Mouse (Mus musculus) kidney, embryonic 15.5 days (tissue): Measurements from ENCODE around the gene Slc6a14. TPM values are rescaled to one million over a fixed set of nuclear protein-coding genes. Genes with fewer than 3 reads are reported as not detected.

Source experiments
- ATAC-seq: fragments of 200-750 bp; cut with Nextera tagmentation; replicated peaks from 2 replicates; pipeline ENCODE4 v1.8.0; 2017; ENCODE audit warnings: moderate TSS enrichment; ENCODE audit not compliant: low FRiP score
- H3K27ac ChIP-seq: fragments of 300-500 bp; sonication (generic); 2 replicates; pipeline ENCODE4 v1.5.1; 2015; ENCODE audit warnings: mild to moderate bottlenecking, inconsistent platforms
- H3K27me3 ChIP-seq: fragments of 300-500 bp; sonication (generic); 2 replicates; pipeline ENCODE4 v1.6.1; 2015; ENCODE audit warnings: inconsistent platforms
- H3K36me3 ChIP-seq: fragments of 300-500 bp; sonication (generic); 2 replicates; pipeline ENCODE4 v1.6.1; 2015; ENCODE audit warnings: inconsistent platforms
- H3K4me1 ChIP-seq: fragments of 300-500 bp; sonication (generic); 2 replicates; pipeline ENCODE4 v1.6.1; 2015; ENCODE audit warnings: inconsistent platforms
- H3K4me2 ChIP-seq: fragments of 300-500 bp; sonication (generic); 2 replicates; pipeline ENCODE4 v1.6.1; 2015; ENCODE audit warnings: moderate library complexity, mild to moderate bottlenecking, inconsistent platforms
- H3K4me3 ChIP-seq: fragments of 300-500 bp; sonication (generic); replicated peaks from 2 replicates; pipeline ENCODE4 v1.5.1; 2015; ENCODE audit warnings: mild to moderate bottlenecking, inconsistent platforms
- H3K9ac ChIP-seq: fragments of 300-500 bp; sonication (generic); 2 replicates; pipeline ENCODE4 v1.6.1; 2015; ENCODE audit warnings: mild to moderate bottlenecking, inconsistent platforms
- H3K9me3 ChIP-seq: fragments of 300-500 bp; sonication (generic); replicated peaks from 2 replicates; pipeline ENCODE4 v1.6.1; 2016; ENCODE audit warnings: inconsistent platforms
- WGBS: fragments of 180-500 bp; shearing (Covaris S2); methylation state at CpG from one replicate; pipeline ENCODE4 v1.1.7; 2015; ENCODE audit warnings: mixed read lengths; 5-methylcytosine and 5-hydroxymethylcytosine counted together
- polyA plus RNA-seq: library from polyadenylated mRNA; unstranded; fragments of >200 nt; fragmentation: Nextera tagmentation; extraction: Ambion mirVana; gene quantifications from 2 replicates; pipeline ENCODE4 v1.2.1, GENCODE M21; 2015

Slc6a14 gene
- polyA plus RNA-seq: 0.05 and 0.62 TPM in 2 replicates

GRCm38 (mm10) chrX:21714829-21715228 is at the start of gene Slc6a14:
Slc6a14 (plus strand) TSS chrX:21714896.
- 60% methylated on average over 7 of the region's 7 CpGs for WGBS
- Histone ChIP-seq H3K4me3 (no peak within 1 kb of the TSS), H3K4me2 (no peak within 1 kb of the TSS), H3K9ac (no peak within 1 kb of the TSS), H3K4me1 (no peaks in the 10 kb centered on the region), H3K27ac (no peak within 1 kb of the TSS), H3K9me3 (no peaks in the 10 kb centered on the region), H3K36me3 (no peaks in the 10 kb centered on the region), H3K27me3 (no peaks in the 10 kb centered on the region)
- ATAC-seq: no peak

- 31% methylated on average over 7 of the region's 7 CpGs for WGBS
- Histone ChIP-seq H3K4me2 (no peak overlapping the region), H3K27me3 (no peaks in the 10 kb centered on the region), H3K9ac (no peak overlapping the region), H3K9me3 (no peaks in the 10 kb centered on the region), H3K36me3 (no peaks in the 10 kb centered on the region), H3K27ac (no peak overlapping the region), H3K4me1 (no peaks in the 10 kb centered on the region), H3K4me3 (no peak overlapping the region)
- ATAC-seq: no peak
Observed at GRCm38 (mm10) chrX:21670896-21671295, 43.8 kb upstream of the Slc6a14 start.

- Histone ChIP-seq H3K36me3 (no peaks in the 10 kb centered on the region), H3K27ac (no peak overlapping the region), H3K4me2 (no peak overlapping the region), H3K4me1 (no peaks in the 10 kb centered on the region), H3K9ac (no peak overlapping the region), H3K4me3 (no peak overlapping the region), H3K9me3 (no peaks in the 10 kb centered on the region), H3K27me3 (no peaks in the 10 kb centered on the region)
- no peak for ATAC-seq
- WGBS: 57% methylated on average over 6 of the region's 6 CpGs
Observed at GRCm38 (mm10) chrX:21695220-21695619, 19.5 kb upstream of the Slc6a14 start.

- no peak for ATAC-seq
- Histone ChIP-seq H3K27me3 (no peaks in the 10 kb centered on the region), H3K27ac (no peak overlapping the region), H3K4me3 (no peak overlapping the region), H3K4me1 (no peaks in the 10 kb centered on the region), H3K9ac (no peak overlapping the region), H3K4me2 (no peak overlapping the region), H3K9me3 (no peaks in the 10 kb centered on the region), H3K36me3 (no peaks in the 10 kb centered on the region)
- 74% methylated on average over 3 of the region's 3 CpGs for WGBS
Observed at GRCm38 (mm10) chrX:21695687-21696086, 19.0 kb upstream of the Slc6a14 start.

GRCm38 (mm10) chrX:21701646-21702045 is 13.1 kb upstream of the Slc6a14 start:
- Histone ChIP-seq H3K27ac (no peak overlapping the region), H3K4me3 (no peak overlapping the region), H3K9ac (no peak overlapping the region), H3K9me3 (no peaks in the 10 kb centered on the region), H3K4me2 (no peak overlapping the region), H3K27me3 (no peaks in the 10 kb centered on the region), H3K36me3 (no peaks in the 10 kb centered on the region), H3K4me1 (no peaks in the 10 kb centered on the region)
- ATAC-seq: no peak
- 76% methylated on average over 4 of the region's 4 CpGs for WGBS

GRCm38 (mm10) chrX:21704470-21704869 is 10.2 kb upstream of the Slc6a14 start:
- no peaks in the 10 kb centered on the region for H3K27me3 ChIP-seq
- no peak overlapping the region for H3K27ac ChIP-seq
- H3K4me2 ChIP-seq: no peak overlapping the region
- H3K9ac ChIP-seq: no peak overlapping the region
- no peaks in the 10 kb centered on the region for H3K4me1 ChIP-seq
- ATAC-seq: no peak
- H3K9me3 ChIP-seq: no peaks in the 10 kb centered on the region
- H3K4me3 ChIP-seq: no peak overlapping the region
- 92% methylated on average over 1 of the region's 1 CpGs for WGBS
- no peaks in the 10 kb centered on the region for H3K36me3 ChIP-seq

GRCm38 (mm10) chrX:21715293-21715692 is 597 bp downstream of the Slc6a14 start:
- Histone ChIP-seq H3K4me3 (no peak overlapping the region), H3K36me3 (no peaks in the 10 kb centered on the region), H3K9ac (no peak overlapping the region), H3K4me2 (no peak overlapping the region), H3K9me3 (no peaks in the 10 kb centered on the region), H3K27ac (no peak overlapping the region), H3K4me1 (no peaks in the 10 kb centered on the region), H3K27me3 (no peaks in the 10 kb centered on the region)
- 57% methylated on average over 5 of the region's 5 CpGs for WGBS
- no peak for ATAC-seq

GRCm38 (mm10) chrX:21716885-21717284 is 2.2 kb downstream of the Slc6a14 start:
- no peak overlapping the region for H3K4me2 ChIP-seq
- no peaks in the 10 kb centered on the region for H3K4me1 ChIP-seq
- no peaks in the 10 kb centered on the region for H3K36me3 ChIP-seq
- WGBS: 93% methylated on average over 2 of the region's 2 CpGs
- H3K9ac ChIP-seq: no peak overlapping the region
- H3K4me3 ChIP-seq: no peak overlapping the region
- no peak for ATAC-seq
- H3K27me3 ChIP-seq: no peaks in the 10 kb centered on the region
- no peak overlapping the region for H3K27ac ChIP-seq
- H3K9me3 ChIP-seq: no peaks in the 10 kb centered on the region

GRCm38 (mm10) chrX:21744997-21745396 is 30.3 kb downstream of the Slc6a14 start, which contains the start of gene Gm28269:
Gm28269 (minus strand) TSS chrX:21745097.
- no peak within 1 kb of the TSS for H3K4me2 ChIP-seq
- H3K27ac ChIP-seq: no peak within 1 kb of the TSS
- no peaks in the 10 kb centered on the region for H3K9me3 ChIP-seq
- no peak for ATAC-seq
- no peak within 1 kb of the TSS for H3K9ac ChIP-seq
- no peak within 1 kb of the TSS for H3K4me3 ChIP-seq
- H3K27me3 ChIP-seq: no peaks in the 10 kb centered on the region
- H3K36me3 ChIP-seq: no peaks in the 10 kb centered on the region
- H3K4me1 ChIP-seq: no peaks in the 10 kb centered on the region

Other genes with a start within 250 kb of the Slc6a14 start
- gene Agtr2, start 230.4 kb upstream of the Slc6a14 start, polyA plus RNA-seq: 59.1 and 71.9 TPM in 2 replicates
- not detected in 2 replicates for gene Gm28269, start 30.2 kb downstream of the Slc6a14 start, polyA plus RNA-seq